Comparison of ENCODE assay signal across 9 mouse cellular contexts in genomic region chr5:35870408-35871012, GRCm38 (mm10). TPM values are rescaled to one million over a fixed set of nuclear protein-coding genes. Genes with fewer than 3 reads are reported as not detected.
DNase-seq lines count a peak whose midpoint lies in the region; ATAC-seq and TF ChIP-seq lines count a peak whose summit lies in the region.
"Had no signal": no experiment of that assay in that cellular context is flagged by ENCODE, and none has a peak within 500 bp of the region (broad histone marks: within the 10 kb centered on the region; RNA-seq: fewer than 3 reads in every experiment).

No protein-coding gene starts in this region.

- no peaks in the 10 kb centered on the region for H3K27me3 ChIP-seq in G1E (ENCODE audit: insufficient read depth, low read length)
- H3K27me3 ChIP-seq in forebrain, embryonic 15.5 days: no peaks in the 10 kb centered on the region
- H3K27me3 ChIP-seq in hindbrain, embryonic 10.5 days (ENCODE audit: insufficient read depth, poor library complexity, severe bottlenecking): no peaks in the 10 kb centered on the region
- H3K27me3 ChIP-seq: liver, embryonic 15.5 days had no signal

- DNase-seq in G1E (ENCODE audit: low spot score): peak; percentile 8
- peak; percentile 35 for DNase-seq in c-Kit-positive CD71-negative TER-119-negative erythroid progenitor cells, embryonic 14.5 days (ENCODE audit: low read depth)
- peak; percentile 78 for DNase-seq in hindbrain, embryonic 10.5 days (ENCODE audit: low spot score)
- DNase-seq in layer of hippocampus, adult 9-10 months (ENCODE audit: low spot score): peak; percentile 46
- DNase-seq in lung, postnatal 36 days: peak; percentile 87
- peak; percentile 79 to 83 for DNase-seq in right cerebral cortex, adult 2 months (ENCODE audit: low spot score in 2 of 2)
- no peak for DNase-seq in c-Kit-positive CD71-positive TER-119-positive erythroid progenitor cells, embryonic 14.5 days (ENCODE audit: low spot score)

- ATAC-seq in G1E (ENCODE audit: extremely low read depth, insufficient number of reproducible peaks, low FRiP score, poor library complexity, severe bottlenecking): no peak
- ATAC-seq in forebrain, embryonic 15.5 days (replicated peaks): peak; percentile 77

- H3K4me1 ChIP-seq in G1E (ENCODE audit: insufficient read depth, low read depth, low read length): no peaks in the 10 kb centered on the region
- no peaks in the 10 kb centered on the region for H3K4me1 ChIP-seq in forebrain, embryonic 15.5 days
- H3K4me1 ChIP-seq in hindbrain, embryonic 10.5 days (replicated peaks): peaks cover 14% of the 10 kb centered on the region
- H3K4me1 ChIP-seq: liver, embryonic 15.5 days had no signal

- TF ChIP-seq CTCF in G1E (IDR thresholded peaks at IDR 0.05; ENCODE audit: low read depth, low read length): peak; percentile 10; the same call in 1 of the 2 replicates

- no peaks in the 10 kb centered on the region for H3K36me3 ChIP-seq in G1E (replicated peaks)
- H3K36me3 ChIP-seq in forebrain, embryonic 15.5 days: no peaks in the 10 kb centered on the region
- H3K36me3 ChIP-seq in hindbrain, embryonic 10.5 days: no peaks in the 10 kb centered on the region
- H3K36me3 ChIP-seq: liver, embryonic 15.5 days had no signal

- no peak overlapping the region for H3K4me3 ChIP-seq in G1E (ENCODE audit: low read depth, low read length)
- H3K4me3 ChIP-seq in forebrain, embryonic 15.5 days: no peak overlapping the region
- H3K4me3 ChIP-seq in hindbrain, embryonic 10.5 days: no peak overlapping the region
- H3K4me3 ChIP-seq: liver, embryonic 15.5 days had no signal

- WGBS in forebrain, embryonic 15.5 days: 57% methylated on average over 8 of the region's 8 CpGs
- WGBS in hindbrain, embryonic 10.5 days: 61% methylated on average over 8 of the region's 8 CpGs

- H3K9ac ChIP-seq in forebrain, embryonic 15.5 days (replicated peaks): no peak overlapping the region
- H3K9ac ChIP-seq: liver, embryonic 15.5 days had no signal

- no peaks in the 10 kb centered on the region for H3K9me3 ChIP-seq in G1E (replicated peaks)
- H3K9me3 ChIP-seq in forebrain, embryonic 15.5 days: no peaks in the 10 kb centered on the region
- no peaks in the 10 kb centered on the region for H3K9me3 ChIP-seq in hindbrain, embryonic 10.5 days
- H3K9me3 ChIP-seq: liver, embryonic 15.5 days had no signal

- H3K4me2 ChIP-seq in forebrain, embryonic 15.5 days (replicated peaks): no peak overlapping the region
- H3K4me2 ChIP-seq: liver, embryonic 15.5 days had no signal

- no peak overlapping the region for H3K27ac ChIP-seq in forebrain, embryonic 15.5 days (replicated peaks)
- H3K27ac ChIP-seq in hindbrain, embryonic 10.5 days: no peak overlapping the region
- H3K27ac ChIP-seq: liver, embryonic 15.5 days had no signal

RNA-seq across cellular contexts. Expression of gene Afap1, which starts 22.6 kb away (rescaled TPM):
- not detected in 2 replicates for total RNA-seq in G1E (2014; fragmentation: Nextera tagmentation)
- 0.06 and 0.16 TPM in 2 replicates for total RNA-seq in G1E (2017)
- not detected in 2 replicates for polyA plus RNA-seq in G1E (2012)
- 52.5 and 55.7 TPM in 2 replicates for polyA plus RNA-seq in forebrain, embryonic 15.5 days (2015; fragmentation: Nextera tagmentation; extraction: Ambion mirVana)
- 38.6 and 56.5 TPM in 2 replicates for polyA plus RNA-seq in hindbrain, embryonic 10.5 days (2016; fragmentation: Nextera tagmentation; extraction: Ambion mirVana)

Comparison
In these comparisons a context has a peak if more than half of its experiments do, and no peak if none do; other contexts are left out.
1. RNA of gene Afap1, which starts 22.6 kb away (polyA plus RNA-seq): 38.6 to 56.5 TPM in hindbrain, embryonic 10.5 days and 52.5 to 55.7 TPM in forebrain, embryonic 15.5 days; not detected in G1E; every median in the first group is over 10 times any median in the second.